Mouse (Mus musculus) C3H10T1/2 (cell line): ENCODE measurements around the gene Gm10722. TPM values are rescaled to one million over a fixed set of nuclear protein-coding genes. Genes with fewer than 3 reads are reported as not detected.

Experiments
- polyA plus RNA-seq, 2 experiments: library from polyadenylated mRNA; unstranded; fragments of >200 nt; fragmentation: generic; extraction: Trizol; gene quantifications; one replicate each; pipeline ENCODE4 v1.2.1; 2012; ENCODE audit warnings: missing spikeins in 2 of 2

Gene Gm10722
- not detected for polyA plus RNA-seq

DNA sequence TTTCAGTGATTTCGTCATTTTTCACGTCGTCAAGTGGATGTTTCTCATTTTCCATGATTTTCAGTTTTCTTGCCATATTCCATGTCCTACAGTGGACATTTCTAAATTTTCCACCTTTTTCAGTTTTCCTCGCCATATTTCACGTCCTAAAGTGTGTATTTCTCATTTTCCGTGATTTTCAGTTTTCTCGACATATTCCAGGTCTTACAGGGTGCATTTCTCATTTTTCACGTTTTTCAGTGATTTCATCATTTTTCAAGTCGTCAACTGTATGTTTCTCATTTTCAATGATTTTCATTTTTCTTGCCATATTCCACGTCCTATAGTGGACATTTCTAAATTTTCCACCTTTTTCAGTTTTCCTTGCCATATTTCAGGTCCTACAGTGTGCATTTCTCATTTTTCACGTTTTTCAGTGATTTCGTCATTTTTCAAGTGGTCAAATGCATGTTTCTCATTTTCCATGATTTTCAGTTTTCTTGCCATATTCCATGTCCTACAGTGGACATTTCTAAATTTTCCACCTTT, at the start of gene Gm10722:
Gene Gm10722 (plus strand): TSS at position 478 of the 528 bp plus-strand sequence.

DNA sequence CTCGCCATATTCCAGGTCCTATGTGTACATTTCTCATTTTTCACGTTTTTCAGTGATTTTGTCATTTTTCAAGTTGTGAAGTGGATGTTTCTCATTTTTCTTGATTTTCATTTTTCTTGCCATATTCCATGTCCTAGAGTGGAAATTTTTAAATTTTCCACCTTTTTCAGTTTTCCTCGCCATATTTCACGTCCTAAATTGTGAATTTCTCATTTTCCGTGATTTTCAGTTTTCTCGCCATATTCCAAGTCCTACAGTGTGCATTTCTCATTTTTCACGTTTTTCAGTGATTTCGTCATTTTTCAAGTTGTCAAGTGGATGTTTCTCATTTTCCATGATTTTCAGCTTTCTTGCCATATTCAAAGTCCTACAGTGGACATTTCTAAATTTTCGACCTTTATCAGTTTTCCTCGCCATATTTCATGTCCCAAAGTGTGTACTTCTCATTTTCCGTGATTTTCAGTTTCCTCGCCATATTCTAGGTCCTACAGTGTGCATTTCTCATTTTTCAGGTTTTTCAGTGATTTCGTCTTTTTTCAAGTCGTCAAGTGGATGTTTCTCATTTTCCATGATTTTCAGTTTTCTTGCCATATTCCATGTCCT, 2.2 kb downstream of the Gm10722 start, which contains the start of gene Gm11168:
Gene Gm11168 (plus strand): TSS at position 553 of the 603 bp plus-strand sequence.

DNA sequence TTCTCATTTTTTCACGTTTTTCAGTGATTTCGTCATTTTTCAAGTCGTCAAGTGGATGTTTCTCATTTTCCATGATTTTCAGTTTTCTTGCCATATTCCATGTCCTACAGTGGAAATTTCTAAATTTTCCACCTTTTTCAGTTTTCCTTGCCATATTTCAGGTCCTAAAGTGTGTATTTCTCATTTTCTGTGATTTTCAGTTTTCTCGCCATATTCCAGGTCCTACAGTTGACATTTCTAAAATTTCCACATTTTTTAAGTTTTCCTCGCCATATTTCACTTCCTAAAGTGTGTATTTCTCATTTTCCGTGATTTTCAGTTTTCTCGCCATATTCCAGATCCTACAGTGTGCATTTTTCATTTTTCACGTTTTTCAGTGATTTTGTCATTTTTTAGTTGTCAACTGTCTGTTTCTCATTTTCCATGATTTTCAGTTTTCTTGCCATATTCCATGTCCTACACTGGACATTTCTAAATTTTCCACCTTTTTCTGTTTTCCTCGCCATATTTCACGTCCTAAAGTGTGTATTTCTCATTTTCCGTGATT, 12.1 kb downstream of the Gm10722 start, which contains the start of gene Gm10721:
Gene Gm10721 (plus strand): TSS at position 408 of the 547 bp plus-strand sequence.

GRCm38 (mm10) chr9:3015354-3015753, 14.6 kb downstream of the Gm10722 start, which contains the start of gene Gm10720:
Gene Gm10720 (plus strand): TSS chr9:3015654.

GRCm38 (mm10) chr9:3017108-3017507, 16.4 kb downstream of the Gm10722 start, which contains the start of gene Gm10719:
Gene Gm10719 (plus strand): TSS chr9:3017408.

GRCm38 (mm10) chr9:3023312-3023984, 22.7 kb downstream of the Gm10722 start, which contains the start of gene Gm10718:
Gene Gm10718 (plus strand): TSS chr9:3023547.

DNA sequence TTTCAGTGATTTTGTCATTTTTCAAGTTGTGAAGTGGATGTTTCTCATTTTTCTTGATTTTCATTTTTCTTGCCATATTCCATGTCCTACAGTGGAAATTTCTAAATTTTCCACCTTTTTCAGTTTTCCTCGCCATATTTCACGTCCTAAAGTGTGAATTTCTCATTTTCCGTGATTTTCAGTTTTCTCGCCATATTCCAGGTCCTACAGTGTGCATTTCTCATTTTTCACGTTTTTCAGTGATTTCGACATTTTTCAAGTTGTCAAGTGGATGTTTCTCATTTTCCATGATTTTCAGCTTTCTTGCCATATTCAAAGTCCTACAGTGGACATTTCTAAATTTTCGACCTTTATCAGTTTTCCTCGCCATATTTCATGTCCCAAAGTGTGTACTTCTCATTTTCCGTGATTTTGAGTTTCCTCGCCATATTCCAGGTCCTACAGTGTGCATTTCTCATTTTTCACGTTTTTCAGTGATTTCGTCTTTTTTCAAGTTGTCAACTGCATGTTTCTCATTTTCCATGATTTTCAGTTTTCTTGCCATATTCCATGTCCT, 24.3 kb downstream of the Gm10722 start, which contains the start of gene Gm10717:
Gene Gm10717 (plus strand): TSS at position 506 of the 556 bp plus-strand sequence.

GRCm38 (mm10) chr9:3034299-3034698, 33.6 kb downstream of the Gm10722 start, which contains the start of gene Gm17535:
Gene Gm17535 (plus strand): TSS chr9:3034599.

DNA sequence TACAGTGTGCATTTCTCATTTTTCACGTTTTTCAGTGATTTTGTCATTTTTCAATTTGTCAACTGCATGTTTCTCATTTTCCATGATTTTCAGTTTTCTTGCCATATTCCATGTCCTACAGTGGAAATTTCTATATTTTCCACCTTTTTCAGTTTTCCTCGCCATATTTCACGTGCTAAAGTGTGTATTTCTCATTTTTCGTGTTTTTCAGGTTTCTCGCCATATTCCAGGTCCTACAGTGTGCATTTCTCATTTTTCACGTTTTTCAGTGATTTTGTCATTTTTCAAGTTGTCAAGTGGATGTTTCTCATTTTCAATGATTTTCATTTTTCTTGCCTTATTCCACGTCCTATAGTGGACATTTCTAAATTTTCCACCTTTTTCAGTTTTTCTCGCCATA, 35.9 kb downstream of the Gm10722 start, which contains the start of gene Gm10715:
Gene Gm10715 (plus strand): TSS at position 301 of the 400 bp plus-strand sequence.

Other genes with a start within 250 kb of the Gm10722 start
- not detected for gene Gm11168, start 2.4 kb downstream of the Gm10722 start, polyA plus RNA-seq
- gene Gm10721, start 12.2 kb downstream of the Gm10722 start, polyA plus RNA-seq = not detected
- gene Gm10720, start 14.7 kb downstream of the Gm10722 start, polyA plus RNA-seq = not detected
- under 1 TPM in 1 of 2 experiments, not detected in 1; 0.09 TPM for gene Gm10719, start 16.5 kb downstream of the Gm10722 start, polyA plus RNA-seq
- not detected for gene Gm10718, start 22.6 kb downstream of the Gm10722 start, polyA plus RNA-seq
- gene Gm10717, start 24.5 kb downstream of the Gm10722 start, polyA plus RNA-seq = not detected
- not detected for gene Gm17535, start 33.7 kb downstream of the Gm10722 start, polyA plus RNA-seq
- not detected for gene Gm10715, start 36.0 kb downstream of the Gm10722 start, polyA plus RNA-seq